Mouse (Mus musculus): ENCODE measurements around the gene 4930447C04Rik.

4930447C04Rik gene

DNA sequence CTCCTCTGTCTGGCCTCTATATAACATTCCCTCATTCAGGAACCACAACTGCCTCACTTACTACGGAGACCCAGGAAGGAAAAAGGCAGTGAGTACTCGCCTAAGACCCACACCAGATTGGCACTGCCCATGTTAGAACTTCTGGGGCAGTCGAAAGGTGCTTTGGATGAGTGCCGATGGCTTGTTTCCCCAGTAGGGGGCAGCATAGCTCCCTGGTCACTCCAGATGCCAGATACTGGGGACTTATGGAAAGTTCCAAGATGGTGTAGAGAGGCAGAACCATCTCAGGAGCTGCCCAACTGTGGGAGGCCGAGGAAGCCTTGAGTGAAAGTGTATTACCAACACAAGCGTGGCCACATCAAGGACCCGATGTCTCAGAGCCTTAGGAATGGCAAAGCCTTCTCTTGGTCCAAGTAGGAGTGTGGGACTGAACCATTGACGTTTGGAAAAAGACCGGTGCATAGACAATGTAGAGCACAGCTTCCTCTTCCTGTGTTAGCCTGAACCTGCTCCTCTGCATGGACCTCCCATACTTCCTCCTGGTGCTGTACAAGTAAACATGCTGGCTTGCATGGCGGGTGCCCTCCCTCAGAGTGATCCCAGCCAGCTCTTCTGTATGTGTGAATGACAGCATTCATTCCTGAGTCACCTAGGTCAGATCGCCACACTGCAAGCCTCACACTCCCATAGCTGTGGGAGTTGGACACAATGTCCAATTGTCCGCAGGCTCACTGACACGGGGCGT lies 105.6 kb downstream of the 4930447C04Rik start:
- no peak for DNase-seq

GRCm38 (mm10) chr12:72831711-72832432 lies 108.7 kb downstream of the 4930447C04Rik start:
- peak; percentile 44 to 60 for DNase-seq

Measured in cerebellum, adult 18-20 months (tissue).